Mouse (Mus musculus) myocyte (in vitro differentiated cells): ENCODE measurements at regions not wholly inside any gene's neighbourhood (a gene's known extent, or its start where the extent isn't known, plus 50 kb on each side); places are given as distances from the start of the nearest gene placed in this dataset.

Source experiments
- CEBPB ChIP-seq: IDR thresholded peaks from 2 replicates; pipeline ENCODE4 v1.6.1; 2011; ENCODE audit warnings: mild to moderate bottlenecking, moderate library complexity; ENCODE audit not compliant: poor library complexity, insufficient read depth, severe bottlenecking
- E2F4 ChIP-seq: IDR thresholded peaks from one replicate; pipeline ENCODE4 v1.6.1; 2011; ENCODE audit warnings: mild to moderate bottlenecking, control low read depth, moderate library complexity; ENCODE audit not compliant: insufficient read depth
- MYOG ChIP-seq, 3 experiments: IDR thresholded peaks; one replicate each; pipeline ENCODE4 v1.6.1; 2011; ENCODE audit warnings: control low read depth in 2 of 3, low read depth in 2 of 3, mild to moderate bottlenecking in 2 of 3; ENCODE audit not compliant: insufficient read length in 2 of 3, control insufficient read depth in 1 of 3, insufficient read depth in 1 of 3
- POLR2AphosphoS2 ChIP-seq: IDR thresholded peaks from one replicate; pipeline ENCODE4 v1.6.1; 2011; ENCODE audit warnings: low read depth, control low read depth; ENCODE audit not compliant: insufficient read length
- TCF12 ChIP-seq: IDR thresholded peaks from one replicate; pipeline ENCODE4 v1.6.1; 2011; ENCODE audit warnings: mild to moderate bottlenecking, control low read depth; ENCODE audit not compliant: poor library complexity, insufficient read depth, severe bottlenecking

DNA sequence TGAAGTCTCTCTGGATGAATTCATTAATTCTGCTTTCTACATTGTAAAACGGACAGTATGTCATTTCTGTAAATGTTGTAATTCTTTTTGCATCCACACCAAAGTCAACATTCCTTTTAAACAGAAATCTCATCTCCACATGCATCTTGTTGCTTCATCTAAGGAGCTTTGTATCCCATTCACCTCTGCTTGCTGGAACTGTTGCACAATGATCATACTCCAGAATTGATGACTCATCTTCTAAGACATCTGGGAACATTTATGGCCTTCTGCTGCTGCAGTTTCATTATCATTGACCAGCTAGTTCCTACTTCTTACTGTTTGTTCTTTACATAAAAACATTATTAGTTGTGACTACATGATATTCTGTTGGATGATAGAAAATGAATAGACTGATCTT lies 1926.9 kb upstream of the Gm38303 start:
- TF ChIP-seq MYOG (IDR thresholded peaks at IDR 0.05; ENCODE audit: control insufficient read depth in 1 of 3, insufficient read depth in 1 of 3, insufficient read length in 2 of 3, low read depth in 2 of 3) (no peak), TCF12 (no peak), CEBPB (peak; percentile 97), E2F4 (no peak), POLR2AphosphoS2 (no peak)
